Mouse (Mus musculus) right cerebral cortex, postnatal 25 days (tissue): ENCODE data around the gene Per1.
A peak's percentile ranks its signal among the peaks of the same experiment; 100 is the strongest.

ENCODE experiments used
- DNase-seq: peaks from one replicate; pipeline ENCODE4 v3.0.0; 2022

The Per1 gene

GRCm38 (mm10) chr11:69099915-69100345 is 4.9 kb downstream of the Per1 start:
- DNase-seq = peak; percentile 95

DNA sequence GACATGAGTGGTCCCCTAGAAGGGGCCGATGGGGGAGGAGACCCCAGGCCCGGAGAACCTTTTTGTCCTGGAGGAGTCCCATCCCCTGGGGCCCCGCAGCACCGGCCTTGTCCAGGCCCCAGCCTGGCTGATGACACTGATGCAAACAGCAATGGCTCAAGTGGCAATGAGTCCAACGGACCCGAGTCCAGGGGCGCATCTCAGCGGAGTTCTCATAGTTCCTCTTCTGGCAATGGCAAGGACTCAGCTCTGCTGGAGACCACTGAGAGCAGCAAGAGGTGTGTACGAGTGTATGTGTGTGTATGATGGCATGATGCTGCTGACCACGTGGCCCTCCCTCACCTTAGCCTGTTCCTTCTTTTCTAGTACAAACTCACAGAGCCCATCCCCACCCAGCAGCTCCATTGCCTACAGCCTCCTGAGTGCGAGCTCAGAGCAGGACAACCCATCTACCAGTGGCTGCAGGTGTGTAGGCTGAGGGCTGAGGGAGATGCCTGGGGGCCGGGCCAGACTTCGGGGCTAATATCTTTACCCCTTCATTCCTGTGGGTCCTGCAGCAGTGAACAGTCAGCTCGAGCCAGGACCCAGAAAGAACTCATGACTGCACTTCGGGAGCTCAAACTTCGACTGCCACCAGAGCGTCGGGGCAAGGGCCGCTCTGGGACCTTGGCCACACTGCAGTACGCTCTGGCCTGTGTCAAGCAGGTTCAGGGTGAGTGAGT is 5.8 kb downstream of the Per1 start:
- peak; percentile 8 for DNase-seq

DNA sequence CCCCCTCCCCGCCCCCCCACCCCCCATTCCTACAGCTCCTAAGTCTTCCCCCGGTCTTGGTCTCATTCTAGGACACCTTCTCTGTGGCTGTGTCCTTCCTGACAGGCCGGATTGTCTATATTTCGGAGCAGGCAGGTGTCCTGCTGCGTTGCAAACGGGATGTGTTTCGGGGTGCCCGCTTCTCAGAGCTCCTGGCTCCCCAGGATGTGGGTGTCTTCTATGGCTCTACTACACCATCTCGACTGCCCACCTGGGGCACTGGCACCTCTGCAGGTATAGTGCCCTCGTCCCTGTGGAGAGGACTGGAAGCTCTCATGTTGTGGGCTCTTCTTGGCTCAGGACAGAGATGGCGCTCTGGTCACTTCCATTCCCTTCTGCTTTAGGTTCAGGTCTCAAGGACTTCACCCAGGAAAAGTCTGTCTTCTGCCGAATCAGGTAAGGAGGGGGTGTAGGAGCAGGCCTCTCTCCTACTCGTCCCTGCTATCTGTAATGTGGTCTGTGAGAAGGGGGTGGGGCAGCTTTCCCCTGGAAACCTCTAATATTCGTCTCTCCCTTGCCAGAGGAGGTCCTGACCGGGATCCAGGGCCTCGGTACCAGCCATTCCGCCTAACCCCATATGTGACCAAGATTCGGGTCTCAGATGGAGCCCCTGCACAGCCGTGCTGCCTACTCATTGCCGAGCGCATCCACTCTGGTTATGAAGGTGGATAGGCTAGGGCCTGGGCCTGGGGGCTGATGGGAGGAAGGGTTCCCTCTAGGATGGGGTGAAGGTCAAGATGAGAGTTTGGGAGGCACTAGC is 6.8 kb downstream of the Per1 start:
- DNase-seq = peak; percentile 3

GRCm38 (mm10) chr11:69102403-69102725 is 7.3 kb downstream of the Per1 start:
- DNase-seq = peak; percentile 6

GRCm38 (mm10) chr11:69103121-69103520 is 8.1 kb downstream of the Per1 start:
- no peak for DNase-seq

- peak; percentile 3 for DNase-seq
Observed at GRCm38 (mm10) chr11:69103531-69104435, 8.8 kb downstream of the Per1 start.

- peak; percentile 4 for DNase-seq
Observed at GRCm38 (mm10) chr11:69104487-69104886, 9.5 kb downstream of the Per1 start.

DNA sequence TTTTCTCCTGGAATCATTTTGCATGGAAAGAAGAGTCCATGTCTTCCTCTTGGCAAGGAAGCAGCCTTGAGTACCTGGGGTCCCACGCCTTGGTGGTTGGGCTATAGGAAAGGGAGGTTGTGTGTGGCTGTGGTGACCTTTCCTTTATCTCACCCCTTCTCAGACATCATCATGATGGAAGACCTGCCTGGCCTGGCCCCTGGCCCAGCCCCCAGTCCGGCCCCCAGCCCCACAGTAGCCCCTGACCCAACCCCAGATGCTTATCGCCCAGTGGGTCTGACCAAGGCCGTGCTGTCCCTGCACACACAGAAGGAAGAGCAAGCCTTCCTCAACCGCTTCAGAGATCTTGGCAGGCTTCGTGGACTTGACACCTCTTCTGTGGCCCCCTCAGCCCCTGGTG is 10.2 kb downstream of the Per1 start:
- DNase-seq = no peak

DNA sequence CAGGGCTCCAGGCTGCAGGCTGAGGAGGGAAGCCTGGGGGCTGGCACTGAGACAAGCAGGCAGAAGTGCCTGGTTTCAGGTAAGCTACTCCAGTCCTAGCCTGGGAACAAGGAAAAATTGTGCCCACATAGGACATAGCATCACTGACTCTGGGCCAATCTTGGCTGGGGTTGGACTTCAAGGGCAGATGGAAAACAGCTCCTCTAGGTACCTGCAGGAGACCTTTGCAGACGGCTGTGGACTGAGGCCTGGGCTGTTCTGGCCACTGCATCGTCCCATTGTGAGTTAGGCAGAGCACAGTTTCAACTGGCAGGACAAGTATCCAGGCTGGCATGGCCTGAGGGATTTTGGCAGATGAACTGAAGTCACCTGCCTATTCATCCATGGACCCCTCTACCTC is 10.8 kb downstream of the Per1 start:
- DNase-seq = no peak

GRCm38 (mm10) chr11:69106299-69106698 is 11.3 kb downstream of the Per1 start:
- DNase-seq = no peak

- no peak for DNase-seq
Observed at GRCm38 (mm10) chr11:69106842-69107241, 11.8 kb downstream of the Per1 start.

- DNase-seq = no peak
Observed at GRCm38 (mm10) chr11:69107676-69108075, 12.7 kb downstream of the Per1 start.

GRCm38 (mm10) chr11:69108223-69108622 is 13.2 kb downstream of the Per1 start:
- DNase-seq = no peak

- peak; percentile 7 for DNase-seq
Observed at GRCm38 (mm10) chr11:69109032-69109900, 14.2 kb downstream of the Per1 start.

GRCm38 (mm10) chr11:69110319-69111046 is 15.5 kb downstream of the Per1 start:
- peak; percentile 87 for DNase-seq

- no peak for DNase-seq
Observed at GRCm38 (mm10) chr11:69111051-69111810, 16.2 kb downstream of the Per1 start.

GRCm38 (mm10) chr11:69111865-69112264 is 16.8 kb downstream of the Per1 start:
- DNase-seq = no peak

- DNase-seq = no peak
Observed at GRCm38 (mm10) chr11:69114018-69114417, 19.0 kb downstream of the Per1 start.

- no peak for DNase-seq
Observed at GRCm38 (mm10) chr11:69114621-69115020, 19.6 kb downstream of the Per1 start.

GRCm38 (mm10) chr11:69116843-69117242 is 21.8 kb downstream of the Per1 start:
- no peak for DNase-seq
